Mouse (Mus musculus): ENCODE results near the gene Hoxa2.

Hoxa2 gene

GRCm38 (mm10) chr6:52164051-52164625, 493 bp downstream of the Hoxa2 start:
- no peak for DNase-seq (ENCODE audit: low spot score in 2 of 2)

GRCm38 (mm10) chr6:52163366-52164031, 1.1 kb downstream of the Hoxa2 start:
- no peak for DNase-seq (ENCODE audit: low spot score in 2 of 2)

- DNase-seq (ENCODE audit: low spot score in 2 of 2): no peak
These were observed 1.8 kb downstream of the Hoxa2 start for GRCm38 (mm10) chr6:52162611-52163365.

- no peak for DNase-seq (ENCODE audit: low spot score in 2 of 2)
These were observed 2.6 kb downstream of the Hoxa2 start for GRCm38 (mm10) chr6:52162093-52162380.

- DNase-seq (ENCODE audit: low spot score in 2 of 2): no peak
These were observed 3.1 kb downstream of the Hoxa2 start for GRCm38 (mm10) chr6:52161336-52162092.

GRCm38 (mm10) chr6:52160511-52161335, 3.9 kb downstream of the Hoxa2 start:
- DNase-seq (ENCODE audit: low spot score in 2 of 2): no peak

GRCm38 (mm10) chr6:52159979-52160378, 4.7 kb downstream of the Hoxa2 start:
- no peak for DNase-seq (ENCODE audit: low spot score in 2 of 2)

- no peak for DNase-seq (ENCODE audit: low spot score in 2 of 2)
These were observed 5.4 kb downstream of the Hoxa2 start for GRCm38 (mm10) chr6:52159164-52159761.

GRCm38 (mm10) chr6:52158276-52159051, 6.2 kb downstream of the Hoxa2 start, which contains the start of gene Hoxa1:
Gene Hoxa1 (minus strand): TSS chr6:52158317.
- DNase-seq (ENCODE audit: low spot score in 2 of 2): no peak

- no peak for DNase-seq (ENCODE audit: low spot score in 2 of 2)
These were observed 7.0 kb downstream of the Hoxa2 start for GRCm38 (mm10) chr6:52157466-52158275.

GRCm38 (mm10) chr6:52156551-52157200, 8.0 kb downstream of the Hoxa2 start:
- DNase-seq (ENCODE audit: low spot score in 2 of 2): no peak

- no peak for DNase-seq (ENCODE audit: low spot score in 2 of 2)
These were observed 9.2 kb downstream of the Hoxa2 start for GRCm38 (mm10) chr6:52155471-52155870.

GRCm38 (mm10) chr6:52154044-52154443, 10.6 kb downstream of the Hoxa2 start:
- no peak for DNase-seq (ENCODE audit: low spot score in 2 of 2)

- no peak for DNase-seq (ENCODE audit: low spot score in 2 of 2)
These were observed 11.4 kb downstream of the Hoxa2 start for GRCm38 (mm10) chr6:52153270-52153669.

GRCm38 (mm10) chr6:52152226-52153193, 12.1 kb downstream of the Hoxa2 start:
- no peak for DNase-seq (ENCODE audit: low spot score in 2 of 2)

- no peak for DNase-seq (ENCODE audit: low spot score in 2 of 2)
These were observed 13.1 kb downstream of the Hoxa2 start for GRCm38 (mm10) chr6:52151571-52151970.

GRCm38 (mm10) chr6:52150401-52150966, 14.1 kb downstream of the Hoxa2 start:
- no peak for DNase-seq (ENCODE audit: low spot score in 2 of 2)
